Mouse (Mus musculus) activated CD4-positive, CD25-positive, alpha-beta regulatory T cell, adult 9 weeks (primary cell): Measurements from ENCODE around the gene Scnn1a. TPM values are rescaled to one million over a fixed set of nuclear protein-coding genes. Genes with fewer than 3 reads are reported as not detected.

Source experiments
- polyA plus RNA-seq: library from polyadenylated mRNA; unstranded; fragments of 100-300 nt; shearing (Covaris generic); gene quantifications from one replicate; pipeline ENCODE4 v1.2.1, GENCODE M21; 2017

Scnn1a gene
- polyA plus RNA-seq = not detected

DNA sequence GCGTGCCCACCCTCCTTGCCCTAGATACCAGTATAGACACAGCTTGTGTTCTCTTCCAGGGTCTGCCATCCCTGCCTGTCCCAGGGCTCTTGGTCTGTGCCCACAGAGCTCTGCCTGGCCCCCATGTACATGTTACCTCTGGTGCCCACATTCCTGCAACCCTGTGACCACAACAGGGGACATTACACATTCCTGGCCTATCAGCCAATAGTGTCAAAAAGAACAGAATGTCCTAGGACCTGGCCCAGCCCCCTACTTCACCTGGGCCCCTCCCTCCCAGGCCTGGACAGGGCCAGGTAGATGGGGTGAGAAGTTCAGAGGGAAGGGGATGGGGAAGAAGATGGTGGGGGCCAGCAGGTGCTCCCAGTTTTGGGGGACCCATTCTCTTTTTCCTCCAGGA lies at the start of gene Scnn1a:
TSS of gene Scnn1a (plus strand) at position 337 of the 400 bp plus-strand sequence.

GRCm38 (mm10) chr6:125285890-125286289 lies 34.6 kb upstream of the Scnn1a start, which contains the start of gene Tuba3a:
Gene Tuba3a (minus strand): TSS chr6:125286042.

GRCm38 (mm10) chr6:125313546-125314230 lies 6.8 kb upstream of the Scnn1a start, which contains the start of gene Ltbr:
Gene Ltbr (minus strand): TSS chr6:125313885.

GRCm38 (mm10) chr6:125348721-125349574 lies 28.5 kb downstream of the Scnn1a start, which contains the start of gene Tnfrsf1a:
Gene Tnfrsf1a (plus strand): TSS chr6:125349362.

DNA sequence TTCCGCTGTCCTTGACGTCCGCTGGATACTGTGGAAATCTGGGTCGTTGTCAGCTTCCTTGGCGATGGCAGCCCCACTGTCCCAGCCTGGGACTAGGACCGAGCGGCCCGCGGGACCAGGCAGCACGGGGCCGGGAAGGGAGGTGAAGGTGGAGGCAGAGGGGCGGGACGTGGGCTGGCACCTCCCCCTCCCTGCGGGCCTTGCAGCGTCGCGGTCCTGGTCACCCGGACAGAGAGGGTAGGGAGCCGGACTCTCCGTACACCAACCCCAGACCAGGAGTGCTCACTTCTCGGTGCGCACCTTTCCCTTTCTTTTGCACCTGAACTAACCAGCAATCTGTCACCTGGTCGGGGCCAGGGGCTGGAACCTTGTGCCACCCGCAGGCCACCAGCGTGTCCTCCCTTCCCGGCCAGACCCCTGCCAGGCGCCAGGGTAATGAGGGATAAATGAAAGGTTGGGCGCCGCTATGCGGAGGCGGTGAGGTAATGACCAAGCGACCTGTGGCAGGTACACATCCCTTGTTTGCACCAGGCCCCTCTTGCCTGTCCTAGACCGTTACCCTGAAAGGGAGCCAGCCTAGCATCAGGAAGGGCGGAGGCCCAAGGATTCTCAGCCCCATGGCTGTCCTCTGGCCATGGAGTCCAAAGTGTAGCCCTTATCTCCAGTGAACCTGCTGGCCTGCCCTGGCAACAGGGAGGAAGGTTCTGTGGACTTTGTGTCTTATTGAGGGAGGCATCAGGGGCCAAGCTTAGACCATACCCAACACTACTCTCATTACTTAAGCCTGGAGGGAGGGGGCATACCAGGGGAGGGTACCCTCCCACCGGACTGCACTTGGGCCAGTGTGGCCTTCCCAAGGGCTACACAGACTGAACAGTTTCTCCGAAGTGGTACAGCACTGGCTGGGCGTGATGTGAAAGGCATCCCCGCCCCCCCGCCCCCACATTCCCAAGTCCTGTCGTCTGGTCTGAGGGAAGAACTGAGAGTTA lies 60.2 kb downstream of the Scnn1a start, which contains the start of gene Plekhg6:
TSS of gene Plekhg6 (minus strand) at position 422 of the 989 bp plus-strand sequence.

Other genes starting within 250 kb of the Scnn1a start
- 81.7 TPM for gene Chd4, start 224.7 kb upstream of the Scnn1a start, polyA plus RNA-seq
- gene Nop2, start 188.8 kb upstream of the Scnn1a start, polyA plus RNA-seq = 67.0 TPM
- 13.0 TPM for gene Iffo1, start 175.4 kb upstream of the Scnn1a start, polyA plus RNA-seq
- 406 TPM for gene Gapdh, start 154.2 kb upstream of the Scnn1a start, polyA plus RNA-seq
- 30.2 TPM for gene Ncapd2, start 129.0 kb upstream of the Scnn1a start, polyA plus RNA-seq
- 108 TPM for gene Mrpl51, start 128.9 kb upstream of the Scnn1a start, polyA plus RNA-seq
- 62.0 TPM for gene Vamp1, start 105.1 kb upstream of the Scnn1a start, polyA plus RNA-seq
- gene Tapbpl, start 88.8 kb upstream of the Scnn1a start, polyA plus RNA-seq = 139 TPM
- gene Cd27, start 83.6 kb upstream of the Scnn1a start, polyA plus RNA-seq = 688 TPM
- 1.6 TPM for gene Tuba3a, start 34.6 kb upstream of the Scnn1a start, polyA plus RNA-seq
- not detected for gene Ltbr, start 6.8 kb upstream of the Scnn1a start, polyA plus RNA-seq
- gene Tnfrsf1a, start 28.7 kb downstream of the Scnn1a start, polyA plus RNA-seq = 42.9 TPM
- gene Plekhg6, start 60.1 kb downstream of the Scnn1a start, polyA plus RNA-seq = 0.09 TPM
- gene Cd9, start 174.1 kb downstream of the Scnn1a start, polyA plus RNA-seq = 124 TPM
- 0.07 TPM for gene Vwf, start 226.1 kb downstream of the Scnn1a start, polyA plus RNA-seq